Mouse (Mus musculus) retina, adult 2 months (tissue): ENCODE measurements around the gene Csrnp3.
"Not testable (repeated sequence)": the region's sequence is repeated elsewhere in the genome, so short reads cannot be mapped to it uniquely, and the experiment has no call there.

ENCODE experiments used
- DNase-seq: peaks from one replicate; pipeline ENCODE4 v3.0.0-alpha.2; 2012; ENCODE audit warnings: low read depth, low spot score

Csrnp3 gene

GRCm38 (mm10) chr2:65845551-65845950 is at the start of gene Csrnp3:
Csrnp3 (plus strand) TSS chr2:65845767.
- peak; percentile 50 for DNase-seq

- DNase-seq: no peak
Measured at GRCm38 (mm10) chr2:65801054-65801709, 44.4 kb upstream of the Csrnp3 start.

GRCm38 (mm10) chr2:65806556-65806955 is 39.0 kb upstream of the Csrnp3 start:
- DNase-seq: no peak

GRCm38 (mm10) chr2:65811203-65811602 is 34.4 kb upstream of the Csrnp3 start:
- DNase-seq: not testable (repeated sequence)

- no peak for DNase-seq
Measured at GRCm38 (mm10) chr2:65818080-65818796, 27.3 kb upstream of the Csrnp3 start.

GRCm38 (mm10) chr2:65820114-65820769 is 25.3 kb upstream of the Csrnp3 start:
- DNase-seq: no peak

- DNase-seq: no peak
Measured at GRCm38 (mm10) chr2:65826314-65826713, 19.3 kb upstream of the Csrnp3 start.

- DNase-seq: no peak
Measured at GRCm38 (mm10) chr2:65826801-65827200, 18.8 kb upstream of the Csrnp3 start.

GRCm38 (mm10) chr2:65828699-65829098 is 16.9 kb upstream of the Csrnp3 start:
- no peak for DNase-seq

GRCm38 (mm10) chr2:65832738-65833395 is 12.7 kb upstream of the Csrnp3 start:
- DNase-seq: no peak

GRCm38 (mm10) chr2:65833421-65833820 is 12.1 kb upstream of the Csrnp3 start:
- no peak for DNase-seq

GRCm38 (mm10) chr2:65841606-65842005 is 4.0 kb upstream of the Csrnp3 start:
- no peak for DNase-seq

- DNase-seq: no peak
Measured at GRCm38 (mm10) chr2:65842356-65842755, 3.2 kb upstream of the Csrnp3 start.

GRCm38 (mm10) chr2:65846000-65846755 is 611 bp downstream of the Csrnp3 start:
- DNase-seq: no peak

- no peak for DNase-seq
Measured at GRCm38 (mm10) chr2:65847463-65848110, 2.0 kb downstream of the Csrnp3 start.

- no peak for DNase-seq
Measured at GRCm38 (mm10) chr2:65848706-65849105, 3.1 kb downstream of the Csrnp3 start.

- not testable (repeated sequence) for DNase-seq
Measured at GRCm38 (mm10) chr2:65850282-65850681, 4.7 kb downstream of the Csrnp3 start.

GRCm38 (mm10) chr2:65856791-65857190 is 11.2 kb downstream of the Csrnp3 start:
- DNase-seq: no peak

- no peak for DNase-seq
Measured at GRCm38 (mm10) chr2:65859767-65860727, 14.5 kb downstream of the Csrnp3 start.
